Mouse (Mus musculus): ENCODE data around the gene Prdx1. TPM values are rescaled to one million over a fixed set of nuclear protein-coding genes. Genes with fewer than 3 reads are reported as not detected.

Prdx1 gene
- polyA plus RNA-seq, 1 experiment from 2014 or later = 964 TPM

DNA sequence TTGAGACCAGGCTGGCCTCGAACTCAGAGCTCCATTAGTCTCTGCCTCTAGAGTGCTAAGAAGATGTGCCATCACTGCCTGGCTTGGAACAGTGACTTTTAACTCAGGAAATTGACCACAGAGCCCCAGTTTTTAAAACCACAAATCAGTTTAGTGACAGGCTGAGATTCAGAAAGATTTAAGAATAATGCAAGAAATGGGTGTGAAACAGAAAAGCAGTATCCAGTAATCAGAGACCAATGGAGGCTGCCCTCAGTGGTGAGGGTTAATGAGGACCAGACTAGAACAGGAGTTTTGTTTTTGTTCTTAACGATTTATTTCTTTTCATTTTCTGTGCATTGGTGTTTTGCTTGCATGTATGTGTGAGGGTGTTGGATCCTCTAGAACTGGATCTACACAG, 679 bp upstream of the Prdx1 start:
- Histone ChIP-seq H3K9ac (ENCODE audit: low read depth, low read length) (no peak overlapping the region), H3K27ac (ENCODE audit: low read length) (peak overlapping the region; percentile 91), H3K9me3 (replicated peaks; ENCODE audit: control insufficient read depth, low read length) (no peaks in the 10 kb centered on the region), H3K4me1 (ENCODE audit: control insufficient read depth, low read depth, low read length) (peaks cover 37% of the 10 kb centered on the region), H3K27me3 (ENCODE audit: control insufficient read depth, insufficient read depth, low read depth, low read length) (no peaks in the 10 kb centered on the region), H3K4me2 (ENCODE audit: low read depth, low read length) (peak overlapping the region; percentile 88), H3K4me3 (ENCODE audit: low read depth, low read length) (peak overlapping the region; percentile 77), H3K36me3 (ENCODE audit: control insufficient read depth, insufficient read depth) (no peaks in the 10 kb centered on the region; the same call in 1 of the 2 replicates)
- WGBS (ENCODE audit: insufficient replicate concordance) = 72% methylated on average over 2 of the region's 2 CpGs
- no peak for ATAC-seq (ENCODE audit: low read depth)

DNA sequence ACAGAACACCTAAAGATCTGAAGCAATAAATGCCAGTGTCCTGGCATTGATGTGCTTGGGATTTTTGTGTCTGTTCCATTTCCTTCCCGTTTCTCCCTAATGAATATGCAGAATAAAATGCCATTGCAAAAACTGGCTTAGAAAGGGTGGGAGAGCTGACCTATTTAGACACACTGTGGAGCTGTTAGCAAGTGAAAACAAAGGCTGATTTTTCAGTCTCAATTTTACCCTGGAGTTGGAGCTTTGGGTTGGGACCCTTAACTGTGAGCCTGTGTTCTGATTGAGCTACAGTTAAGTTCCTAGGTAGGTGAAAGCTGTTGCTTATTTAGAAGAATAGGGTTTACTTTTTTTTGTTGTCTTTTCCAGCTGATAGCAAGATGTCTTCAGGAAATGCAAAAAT, 1.7 kb downstream of the Prdx1 start:
- Histone ChIP-seq H3K4me2 (ENCODE audit: low read depth, low read length) (peak overlapping the region; percentile 88), H3K27ac (ENCODE audit: low read length) (no peak overlapping the region), H3K4me3 (ENCODE audit: low read depth, low read length) (peak overlapping the region; percentile 77), H3K36me3 (ENCODE audit: control insufficient read depth, insufficient read depth) (peaks cover 4% of the 10 kb centered on the region), H3K27me3 (ENCODE audit: control insufficient read depth, insufficient read depth, low read depth, low read length) (no peaks in the 10 kb centered on the region), H3K4me1 (ENCODE audit: control insufficient read depth, low read depth, low read length) (peaks cover 37% of the 10 kb centered on the region), H3K9me3 (replicated peaks; ENCODE audit: control insufficient read depth, low read length) (no peaks in the 10 kb centered on the region), H3K9ac (ENCODE audit: low read depth, low read length) (peak overlapping the region; percentile 78; the same call in 1 of the 2 replicates)
- ATAC-seq (ENCODE audit: low read depth) = no peak
- WGBS (ENCODE audit: insufficient replicate concordance) = 23% methylated on average over 1 of the region's 1 CpGs

DNA sequence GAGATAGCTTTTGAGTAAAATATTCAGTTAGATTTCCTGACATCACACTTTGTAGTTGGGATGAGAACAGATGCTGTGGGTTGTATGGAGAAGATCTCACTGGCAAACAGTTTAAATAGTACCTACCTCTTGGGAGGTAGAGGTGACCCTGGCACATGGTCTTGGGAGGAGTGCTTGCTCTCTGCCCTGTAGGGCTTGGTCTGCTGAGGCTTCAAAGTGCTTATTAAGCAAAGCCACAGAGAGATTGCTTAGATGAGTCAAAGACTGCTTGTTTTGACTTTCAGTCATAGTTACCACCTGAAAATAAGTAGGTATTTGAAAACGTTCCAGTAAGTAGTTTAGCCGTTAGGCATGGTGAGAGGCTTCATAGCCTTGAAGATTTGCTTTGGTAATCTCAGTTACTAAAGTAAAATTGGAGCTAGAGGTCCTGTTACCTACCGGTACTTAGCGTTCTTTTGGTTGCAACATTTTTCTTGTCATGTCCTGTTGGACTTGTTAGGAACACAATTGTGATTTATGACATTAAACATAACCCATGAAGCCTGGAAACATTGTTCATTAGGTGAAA, 4.0 kb downstream of the Prdx1 start:
- Histone ChIP-seq H3K9ac (ENCODE audit: low read depth, low read length) (no peak overlapping the region), H3K27me3 (ENCODE audit: control insufficient read depth, insufficient read depth, low read depth, low read length) (no peaks in the 10 kb centered on the region), H3K4me3 (ENCODE audit: low read depth, low read length) (no peak overlapping the region), H3K36me3 (ENCODE audit: control insufficient read depth, insufficient read depth) (peaks cover 10% of the 10 kb centered on the region), H3K27ac (ENCODE audit: low read length) (no peak overlapping the region), H3K4me2 (ENCODE audit: low read depth, low read length) (peak overlapping the region; percentile 21; the same call in 1 of the 2 replicates), H3K4me1 (ENCODE audit: control insufficient read depth, low read depth, low read length) (peaks cover 28% of the 10 kb centered on the region), H3K9me3 (replicated peaks; ENCODE audit: control insufficient read depth, low read length) (no peaks in the 10 kb centered on the region)
- no peak for ATAC-seq (ENCODE audit: low read depth)
- 80% methylated on average over 4 of the region's 4 CpGs for WGBS (ENCODE audit: insufficient replicate concordance)

DNA sequence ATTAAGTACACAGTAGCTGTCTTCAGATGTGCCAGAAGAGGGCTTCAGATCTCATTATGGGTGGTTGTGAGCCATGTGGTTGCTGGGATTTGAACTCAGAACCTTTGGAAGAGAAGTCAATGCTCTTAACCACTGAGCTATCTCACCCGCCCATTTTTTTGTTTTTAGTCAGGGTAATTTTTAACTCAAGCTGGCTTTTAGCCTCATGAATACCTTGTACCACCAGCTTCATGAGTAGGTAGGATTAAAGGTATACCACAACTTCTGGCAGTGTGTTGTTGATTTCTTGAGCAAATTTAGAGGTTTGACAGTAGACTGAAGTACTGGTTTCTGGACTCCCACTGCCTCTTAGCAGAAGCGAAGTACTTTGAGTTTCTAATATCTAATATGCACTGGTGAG, 6.8 kb downstream of the Prdx1 start:
- no peak for ATAC-seq (ENCODE audit: low read depth)
- peaks cover 8% of the 10 kb centered on the region for H3K4me1 ChIP-seq (ENCODE audit: control insufficient read depth, low read depth, low read length)
- H3K4me3 ChIP-seq (ENCODE audit: low read depth, low read length) = no peak overlapping the region
- no peak overlapping the region for H3K4me2 ChIP-seq (ENCODE audit: low read depth, low read length)
- 63% methylated on average over 2 of the region's 2 CpGs for WGBS (ENCODE audit: insufficient replicate concordance)
- H3K9ac ChIP-seq (ENCODE audit: low read depth, low read length) = no peak overlapping the region
- H3K9me3 ChIP-seq (replicated peaks; ENCODE audit: control insufficient read depth, low read length) = no peaks in the 10 kb centered on the region
- H3K27ac ChIP-seq (ENCODE audit: low read length) = no peak overlapping the region
- peaks cover 24% of the 10 kb centered on the region for H3K36me3 ChIP-seq (ENCODE audit: control insufficient read depth, insufficient read depth)
- no peaks in the 10 kb centered on the region for H3K27me3 ChIP-seq (ENCODE audit: control insufficient read depth, insufficient read depth, low read depth, low read length)

DNA sequence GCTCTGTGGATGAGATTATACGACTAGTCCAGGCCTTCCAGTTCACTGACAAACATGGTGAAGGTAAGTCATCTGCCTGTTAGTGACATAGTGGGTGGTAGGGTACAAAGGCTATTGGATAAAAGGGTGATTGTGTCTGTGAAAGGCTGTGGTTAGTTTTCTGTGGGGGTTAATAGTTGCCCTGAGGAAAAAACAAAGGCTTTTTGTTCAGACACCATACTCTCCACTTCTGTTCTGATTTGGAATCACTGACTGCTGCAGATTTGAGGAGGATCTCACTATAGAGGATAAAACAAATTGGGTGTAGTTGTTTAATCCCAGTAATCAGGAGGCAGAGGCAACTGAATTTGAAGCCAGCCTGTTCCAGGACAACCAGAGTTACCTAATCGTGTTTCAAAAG, 8.4 kb downstream of the Prdx1 start:
- no peak overlapping the region for H3K9ac ChIP-seq (ENCODE audit: low read depth, low read length)
- H3K27ac ChIP-seq (ENCODE audit: low read length) = no peak overlapping the region
- H3K4me2 ChIP-seq (ENCODE audit: low read depth, low read length) = no peak overlapping the region
- no peaks in the 10 kb centered on the region for H3K9me3 ChIP-seq (replicated peaks; ENCODE audit: control insufficient read depth, low read length)
- H3K4me3 ChIP-seq (ENCODE audit: low read depth, low read length) = no peak overlapping the region
- H3K4me1 ChIP-seq (ENCODE audit: control insufficient read depth, low read depth, low read length) = peaks cover 4% of the 10 kb centered on the region
- no peak for ATAC-seq (ENCODE audit: low read depth)
- WGBS (ENCODE audit: insufficient replicate concordance) = 66% methylated on average over 2 of the region's 2 CpGs
- no peaks in the 10 kb centered on the region for H3K27me3 ChIP-seq (ENCODE audit: control insufficient read depth, insufficient read depth, low read depth, low read length)
- H3K36me3 ChIP-seq (ENCODE audit: control insufficient read depth, insufficient read depth) = peaks cover 27% of the 10 kb centered on the region

DNA sequence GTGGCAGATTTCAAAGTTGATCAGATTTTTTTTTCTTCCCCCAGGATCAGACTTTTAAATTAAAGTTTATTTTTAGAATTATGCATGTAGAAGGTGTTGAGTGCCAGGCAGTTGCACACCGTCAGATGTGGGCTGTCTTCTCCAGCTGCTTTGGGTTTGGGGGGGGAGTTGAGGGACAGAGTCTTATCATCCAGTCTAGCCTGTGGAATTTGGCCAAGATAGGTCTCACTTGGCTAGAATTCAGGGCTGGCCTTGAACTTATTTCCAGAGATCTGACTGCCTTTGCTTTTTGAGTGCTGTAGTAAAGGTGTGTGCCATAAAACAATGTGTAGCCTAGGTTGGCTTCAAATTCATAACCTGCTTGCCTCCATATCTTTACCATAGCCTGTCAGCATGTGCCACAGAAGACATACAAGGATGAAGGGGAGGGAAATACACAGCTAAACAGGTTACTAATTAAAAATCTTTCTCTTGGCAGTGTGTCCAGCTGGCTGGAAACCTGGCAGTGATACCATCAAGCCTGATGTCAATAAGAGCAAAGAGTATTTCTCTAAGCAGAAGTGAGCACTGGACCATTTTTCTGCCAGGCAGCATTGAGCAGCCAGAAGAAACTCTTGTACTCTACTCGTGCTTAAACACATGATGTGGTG, 13.5 kb downstream of the Prdx1 start:
- Histone ChIP-seq H3K27me3 (ENCODE audit: control insufficient read depth, insufficient read depth, low read depth, low read length) (no peaks in the 10 kb centered on the region), H3K4me2 (ENCODE audit: low read depth, low read length) (no peak overlapping the region), H3K4me1 (ENCODE audit: control insufficient read depth, low read depth, low read length) (no peaks in the 10 kb centered on the region; the same call in 1 of the 2 replicates), H3K27ac (ENCODE audit: low read length) (no peak overlapping the region), H3K9me3 (replicated peaks; ENCODE audit: control insufficient read depth, low read length) (no peaks in the 10 kb centered on the region), H3K4me3 (ENCODE audit: low read depth, low read length) (no peak overlapping the region), H3K36me3 (ENCODE audit: control insufficient read depth, insufficient read depth) (peaks cover 19% of the 10 kb centered on the region), H3K9ac (ENCODE audit: low read depth, low read length) (no peak overlapping the region)
- no peak; the same call in 1 of the 2 replicates for ATAC-seq (ENCODE audit: low read depth)
- 37% methylated on average over 2 of the region's 2 CpGs for WGBS (ENCODE audit: insufficient replicate concordance)

DNA sequence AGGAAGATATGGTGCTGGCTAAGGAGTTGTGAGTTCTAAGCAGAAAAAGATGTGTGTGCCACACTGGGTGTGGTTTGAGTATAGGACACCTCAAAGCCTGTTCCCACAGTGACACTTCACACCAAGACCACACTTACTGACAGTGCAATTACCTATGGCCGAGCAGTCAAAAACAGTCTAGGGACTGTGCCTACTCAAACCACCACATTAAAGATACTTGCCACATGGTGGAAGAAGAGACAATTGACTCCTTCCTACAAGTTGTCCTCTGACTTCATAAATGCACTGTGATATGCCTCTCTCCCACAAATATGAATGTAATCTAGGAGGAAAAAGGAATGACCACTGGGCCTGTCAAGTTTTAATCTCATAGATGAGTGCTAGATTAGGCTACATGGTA, 15.6 kb downstream of the Prdx1 start:
- WGBS (ENCODE audit: insufficient replicate concordance) = 76% methylated on average over 1 of the region's 1 CpGs
- no peak for ATAC-seq (ENCODE audit: low read depth)
- Histone ChIP-seq H3K9ac (ENCODE audit: low read depth, low read length) (no peak overlapping the region), H3K27me3 (ENCODE audit: control insufficient read depth, insufficient read depth, low read depth, low read length) (no peaks in the 10 kb centered on the region), H3K4me1 (ENCODE audit: control insufficient read depth, low read depth, low read length) (no peaks in the 10 kb centered on the region; the same call in 1 of the 2 replicates), H3K4me3 (ENCODE audit: low read depth, low read length) (no peak overlapping the region), H3K27ac (ENCODE audit: low read length) (no peak overlapping the region), H3K9me3 (replicated peaks; ENCODE audit: control insufficient read depth, low read length) (no peaks in the 10 kb centered on the region), H3K4me2 (ENCODE audit: low read depth, low read length) (no peak overlapping the region), H3K36me3 (ENCODE audit: control insufficient read depth, insufficient read depth) (peaks cover 4% of the 10 kb centered on the region; the same call in 1 of the 2 replicates)

DNA sequence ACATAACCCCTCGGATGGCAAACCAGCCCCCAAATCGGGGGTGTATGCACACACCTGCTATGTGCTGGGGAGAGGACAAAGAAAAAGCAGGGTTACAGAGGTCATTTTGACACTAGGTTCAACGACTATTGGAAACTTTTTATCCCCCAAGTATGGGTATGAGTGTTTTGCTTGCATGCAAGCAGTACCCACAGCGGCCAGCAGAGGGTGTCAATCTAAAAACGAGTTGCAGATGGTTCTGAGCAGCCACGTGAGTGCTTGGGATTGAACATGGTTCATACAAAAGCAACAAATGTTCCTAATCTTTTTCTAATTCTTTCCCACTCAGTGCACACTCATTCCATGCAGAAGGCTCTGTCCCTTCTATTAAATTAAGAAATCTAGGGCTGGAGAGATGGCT, 18.5 kb downstream of the Prdx1 start:
- no peak overlapping the region for H3K4me2 ChIP-seq (ENCODE audit: low read depth, low read length)
- no peaks in the 10 kb centered on the region for H3K27me3 ChIP-seq (ENCODE audit: control insufficient read depth, insufficient read depth, low read depth, low read length)
- peaks cover 1% of the 10 kb centered on the region; the same call in 1 of the 2 replicates for H3K36me3 ChIP-seq (ENCODE audit: control insufficient read depth, insufficient read depth)
- no peak overlapping the region for H3K9ac ChIP-seq (ENCODE audit: low read depth, low read length)
- H3K4me3 ChIP-seq (ENCODE audit: low read depth, low read length) = no peak overlapping the region
- 27% methylated on average over 6 of the region's 6 CpGs for WGBS (ENCODE audit: insufficient replicate concordance)
- H3K4me1 ChIP-seq (ENCODE audit: control insufficient read depth, low read depth, low read length) = peaks cover 5% of the 10 kb centered on the region
- no peaks in the 10 kb centered on the region for H3K9me3 ChIP-seq (replicated peaks; ENCODE audit: control insufficient read depth, low read length)
- no peak for ATAC-seq (ENCODE audit: low read depth)
- no peak overlapping the region for H3K27ac ChIP-seq (ENCODE audit: low read length)

DNA sequence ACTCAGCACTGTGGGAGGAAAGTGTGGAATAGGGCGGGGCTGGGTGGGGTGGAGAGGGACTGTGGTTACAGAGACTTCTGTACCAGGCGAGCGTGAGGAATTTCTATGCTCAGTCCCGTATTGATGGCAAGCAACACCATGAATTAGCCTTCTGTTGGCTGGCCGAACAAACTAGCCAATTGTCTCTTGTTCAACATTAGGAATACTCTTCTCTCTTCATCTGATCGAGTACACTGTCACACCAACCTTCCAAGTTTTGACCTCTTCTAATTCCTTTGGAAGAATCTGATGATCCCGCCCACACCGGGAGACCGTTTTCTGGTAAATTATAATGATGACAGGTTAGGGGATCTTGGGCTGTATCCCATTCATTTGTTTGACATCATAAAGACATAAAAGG, 22.3 kb downstream of the Prdx1 start:
- H3K27me3 ChIP-seq (ENCODE audit: control insufficient read depth, insufficient read depth, low read depth, low read length) = no peaks in the 10 kb centered on the region
- WGBS (ENCODE audit: insufficient replicate concordance) = 7% methylated on average over 9 of the region's 9 CpGs
- ATAC-seq (ENCODE audit: low read depth) = no peak
- no peaks in the 10 kb centered on the region for H3K36me3 ChIP-seq (ENCODE audit: control insufficient read depth, insufficient read depth)
- peaks cover 13% of the 10 kb centered on the region for H3K4me1 ChIP-seq (ENCODE audit: control insufficient read depth, low read depth, low read length)
- H3K9ac ChIP-seq (ENCODE audit: low read depth, low read length) = peak overlapping the region; percentile 69
- no peaks in the 10 kb centered on the region for H3K9me3 ChIP-seq (replicated peaks; ENCODE audit: control insufficient read depth, low read length)
- H3K4me3 ChIP-seq (ENCODE audit: low read depth, low read length) = peak overlapping the region; percentile 73
- H3K27ac ChIP-seq (ENCODE audit: low read length) = peak overlapping the region; percentile 56; the same call in 1 of the 2 replicates
- peak overlapping the region; percentile 91 for H3K4me2 ChIP-seq (ENCODE audit: low read depth, low read length)
